Mouse (Mus musculus): ENCODE results near the gene Tns3. TPM values are rescaled to one million over a fixed set of nuclear protein-coding genes. Genes with fewer than 3 reads are reported as not detected.

Gene Tns3
- total RNA-seq, 2 experiments from 2014 or later, result 24.5 to 31.8 TPM

GRCm38 (mm10) chr11:8591271-8591670 lies 73.1 kb downstream of the Tns3 start:
- no peak for DNase-seq (ENCODE audit: extremely low spot score in 1 of 2, low spot score in 2 of 2)
- intact Hi-C loops (cut with DNase I), result no loop called here

- peak; percentile 21 to 42 for DNase-seq (ENCODE audit: extremely low spot score in 1 of 2, low spot score in 2 of 2)
Measured at GRCm38 (mm10) chr11:8589226-8589905, 75.0 kb downstream of the Tns3 start.

GRCm38 (mm10) chr11:8587941-8588340 lies 76.4 kb downstream of the Tns3 start:
- intact Hi-C loops (cut with DNase I), result no loop called here

More at GRCm38 (mm10) chr11:8589226-8589905, 75.0 kb downstream of the Tns3 start:
- intact Hi-C loops (cut with DNase I), result no loop called here

GRCm38 (mm10) chr11:8586996-8587644 lies 77.2 kb downstream of the Tns3 start:
- DNase-seq (ENCODE audit: extremely low spot score in 1 of 2, low spot score in 2 of 2), result no peak
- intact Hi-C loops (cut with DNase I), result no loop called here

More at GRCm38 (mm10) chr11:8587941-8588340, 76.4 kb downstream of the Tns3 start:
- DNase-seq (ENCODE audit: extremely low spot score in 1 of 2, low spot score in 2 of 2), result no peak

- intact Hi-C loops (cut with DNase I), result no loop called here
- DNase-seq (ENCODE audit: extremely low spot score in 1 of 2, low spot score in 2 of 2), result no peak
Measured at GRCm38 (mm10) chr11:8586374-8586773, 78.0 kb downstream of the Tns3 start.

- intact Hi-C loops (cut with DNase I), result no loop called here
Measured at GRCm38 (mm10) chr11:8585686-8586085, 78.6 kb downstream of the Tns3 start.

GRCm38 (mm10) chr11:8584925-8585324 lies 79.4 kb downstream of the Tns3 start:
- no peak for DNase-seq (ENCODE audit: extremely low spot score in 1 of 2, low spot score in 2 of 2)
- intact Hi-C loops (cut with DNase I), result no loop called here

More at GRCm38 (mm10) chr11:8585686-8586085, 78.6 kb downstream of the Tns3 start:
- no peak for DNase-seq (ENCODE audit: extremely low spot score in 1 of 2, low spot score in 2 of 2)

GRCm38 (mm10) chr11:8584307-8584706 lies 80.0 kb downstream of the Tns3 start:
- intact Hi-C loops (cut with DNase I), result no loop called here
- DNase-seq (ENCODE audit: extremely low spot score in 1 of 2, low spot score in 2 of 2), result no peak

- no peak for DNase-seq (ENCODE audit: extremely low spot score in 1 of 2, low spot score in 2 of 2)
- intact Hi-C loops (cut with DNase I), result no loop called here
Measured at GRCm38 (mm10) chr11:8583137-8583536, 81.2 kb downstream of the Tns3 start.

- no peak for DNase-seq (ENCODE audit: extremely low spot score in 1 of 2, low spot score in 2 of 2)
- intact Hi-C loops (cut with DNase I), result no loop called here
Measured at GRCm38 (mm10) chr11:8582101-8582920, 82.0 kb downstream of the Tns3 start.

- DNase-seq (ENCODE audit: extremely low spot score in 1 of 2, low spot score in 2 of 2), result no peak
- intact Hi-C loops (cut with DNase I), result no loop called here
Measured at GRCm38 (mm10) chr11:8579789-8580188, 84.5 kb downstream of the Tns3 start.

GRCm38 (mm10) chr11:8575217-8576180 lies 88.8 kb downstream of the Tns3 start:
- no peak for DNase-seq (ENCODE audit: extremely low spot score in 1 of 2, low spot score in 2 of 2)
- intact Hi-C loops (cut with DNase I), result no loop called here

- intact Hi-C loops (cut with DNase I), result no loop called here
Measured at GRCm38 (mm10) chr11:8574562-8574961, 89.8 kb downstream of the Tns3 start.

GRCm38 (mm10) chr11:8572762-8573161 lies 91.6 kb downstream of the Tns3 start:
- DNase-seq (ENCODE audit: extremely low spot score in 1 of 2, low spot score in 2 of 2), result no peak
- intact Hi-C loops (cut with DNase I), result no loop called here

More at GRCm38 (mm10) chr11:8574562-8574961, 89.8 kb downstream of the Tns3 start:
- no peak for DNase-seq (ENCODE audit: extremely low spot score in 1 of 2, low spot score in 2 of 2)

GRCm38 (mm10) chr11:8569232-8570028 lies 94.9 kb downstream of the Tns3 start:
- peak in 1 of 2 experiments; percentile 45 for DNase-seq (ENCODE audit: extremely low spot score in 1 of 2, low spot score in 2 of 2)
- intact Hi-C loops (cut with DNase I), result no loop called here

GRCm38 (mm10) chr11:8568829-8569228 lies 95.5 kb downstream of the Tns3 start:
- DNase-seq (ENCODE audit: extremely low spot score in 1 of 2, low spot score in 2 of 2), result no peak
- intact Hi-C loops (cut with DNase I), result no loop called here

- intact Hi-C loops (cut with DNase I), result no loop called here
- peak; percentile 22 to 25 for DNase-seq (ENCODE audit: extremely low spot score in 1 of 2, low spot score in 2 of 2)
Measured at GRCm38 (mm10) chr11:8566250-8566853, 98.0 kb downstream of the Tns3 start.

Data from left cerebral cortex, postnatal 10 days (tissue).